Mouse (Mus musculus) hindbrain, postnatal 0 days (tissue): ENCODE data around the gene Ier2. TPM values are rescaled to one million over a fixed set of nuclear protein-coding genes. Genes with fewer than 3 reads are reported as not detected.
A peak's percentile ranks its signal among the peaks of the same experiment; 100 is the strongest.

ENCODE experiments used
- ATAC-seq: fragments of 200-750 bp; cut with Nextera tagmentation; 2 replicates; pipeline ENCODE4 v1.8.0; 2017; ENCODE audit warnings: mild to moderate bottlenecking, moderate TSS enrichment, moderate library complexity
- DNase-seq: peaks from one replicate; pipeline ENCODE4 v3.0.0-alpha.2; 2015; ENCODE audit warnings: low spot score
- H3K27ac ChIP-seq: fragments of 300-500 bp; sonication (generic); 2 replicates; pipeline ENCODE4 v1.5.1; 2014; ENCODE audit warnings: mild to moderate bottlenecking
- H3K27me3 ChIP-seq: fragments of 300-500 bp; sonication (generic); 2 replicates; pipeline ENCODE4 v1.6.1; 2014; ENCODE audit warnings: low read length, mixed read lengths; ENCODE audit not compliant: insufficient read depth
- H3K36me3 ChIP-seq: fragments of 300-500 bp; sonication (generic); 2 replicates; pipeline ENCODE4 v1.6.1; 2014; ENCODE audit warnings: low read length, mixed read lengths; ENCODE audit not compliant: insufficient read depth
- H3K4me1 ChIP-seq: fragments of 300-500 bp; sonication (generic); 2 replicates; pipeline ENCODE4 v1.6.1; 2014; ENCODE audit warnings: antibody characterized with exemption, low read length, mixed read lengths; ENCODE audit not compliant: insufficient read depth
- H3K4me2 ChIP-seq: fragments of 300-500 bp; sonication (generic); 2 replicates; pipeline ENCODE4 v1.6.1; 2014; ENCODE audit warnings: low read depth, mild to moderate bottlenecking, low read length, moderate library complexity, mixed read lengths
- H3K4me3 ChIP-seq: fragments of 300-500 bp; sonication (generic); 2 replicates; pipeline ENCODE4 v1.5.1; 2014; ENCODE audit warnings: low read length
- H3K9ac ChIP-seq: fragments of 300-500 bp; sonication (generic); replicated peaks from 2 replicates; pipeline ENCODE4 v1.6.1; 2014; ENCODE audit warnings: mild to moderate bottlenecking, low read length, moderate library complexity, mixed read lengths
- H3K9me3 ChIP-seq: fragments of 300-500 bp; sonication (generic); 2 replicates; pipeline ENCODE4 v1.6.1; 2016; ENCODE audit warnings: low read length, mixed read lengths
- CTCF ChIP-seq: IDR thresholded peaks from 2 replicates; pipeline ENCODE4 v1.5.1; 2016; ENCODE audit warnings: antibody characterized with exemption, control low read depth, low read depth
- WGBS: fragments of 180-500 bp; shearing (Covaris S2); extraction: QIAGEN DNeasy Blood & Tissue Kit; methylation state at CpG from one replicate; pipeline ENCODE4 v1.1.7; 2014; 5-methylcytosine and 5-hydroxymethylcytosine counted together
- polyA plus RNA-seq: library from polyadenylated mRNA; unstranded; fragments of >200 nt; fragmentation: Nextera tagmentation; extraction: Ambion mirVana; gene quantifications from 2 replicates; pipeline ENCODE4 v1.2.1, GENCODE M21; 2015
- total RNA-seq: library from RNA; depleted of rRNA; stranded (reverse); fragments of >200 nt; gene quantifications from 2 replicates; pipeline ENCODE4 v1.2.3, GENCODE M21; 2014

The Ier2 gene
- total and polyA plus RNA-seq, 2 experiments from 2014 or later: 12.5 to 20.9 TPM

DNA sequence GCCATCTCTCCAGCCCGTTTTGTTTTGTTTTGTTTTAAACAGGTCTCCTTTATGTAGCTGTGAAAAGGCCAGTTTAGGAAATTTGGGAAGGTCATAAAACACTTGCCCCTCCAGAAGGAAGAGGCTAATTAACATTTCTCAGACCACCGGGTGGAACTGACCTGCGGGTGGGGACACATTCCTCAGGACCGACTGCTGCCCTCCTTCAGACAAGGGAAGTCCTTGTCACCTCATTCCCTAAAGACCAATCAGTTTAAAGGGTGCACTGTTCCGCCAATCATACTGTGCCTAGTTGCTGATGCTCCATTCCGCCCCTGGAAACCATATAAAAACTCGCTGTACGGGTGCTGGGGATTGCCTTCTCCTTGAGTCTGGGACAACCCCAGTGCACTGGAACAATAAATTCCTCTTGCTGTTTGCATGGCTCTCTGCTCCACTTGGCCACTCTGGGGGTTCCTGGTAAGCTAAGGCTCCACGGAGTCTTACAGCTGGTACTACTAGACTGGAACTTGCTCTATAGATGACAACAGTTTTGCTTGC, 9.5 kb downstream of the Ier2 start:
- 54% methylated on average over 9 of the region's 9 CpGs for WGBS
- no peak overlapping the region for H3K27ac ChIP-seq
- no peaks in the 10 kb centered on the region for H3K9me3 ChIP-seq
- no peak for ATAC-seq
- H3K9ac ChIP-seq: no peak overlapping the region
- H3K36me3 ChIP-seq: no peaks in the 10 kb centered on the region
- no peak for TF ChIP-seq CTCF
- no peaks in the 10 kb centered on the region for H3K27me3 ChIP-seq
- no peaks in the 10 kb centered on the region for H3K4me1 ChIP-seq
- DNase-seq: no peak
- H3K4me2 ChIP-seq: no peak overlapping the region
- H3K4me3 ChIP-seq: no peak overlapping the region

DNA sequence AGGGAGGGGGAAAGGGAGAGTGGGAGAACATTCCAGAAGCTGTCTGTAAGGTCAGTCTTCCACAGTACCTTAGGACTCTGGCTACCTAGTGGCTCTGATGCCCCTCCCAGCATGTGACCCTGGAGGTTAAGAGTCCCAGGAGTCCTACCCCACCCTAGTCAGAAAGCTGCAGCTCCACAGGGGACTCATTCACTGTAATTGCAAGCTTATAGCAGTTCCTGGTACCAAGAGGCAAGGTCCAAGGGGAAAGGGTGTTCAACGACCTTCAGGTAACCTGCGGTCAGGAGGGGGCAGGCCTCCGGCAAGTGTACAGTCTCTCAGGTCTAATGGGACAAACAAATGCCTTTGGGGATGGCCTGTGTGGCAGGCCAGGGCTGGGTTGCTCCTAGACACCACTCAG, 12.4 kb downstream of the Ier2 start:
- Histone ChIP-seq H3K36me3 (no peaks in the 10 kb centered on the region), H3K27ac (peak overlapping the region; percentile 60; the same call in 1 of the 2 replicates), H3K9me3 (no peaks in the 10 kb centered on the region), H3K4me3 (no peak overlapping the region), H3K9ac (no peak overlapping the region), H3K4me2 (no peak overlapping the region), H3K27me3 (no peaks in the 10 kb centered on the region), H3K4me1 (0 out of 2 replicates have a peak, but pooled peaks cover 6% of the 10 kb centered on the region)
- DNase-seq: no peak
- peak; percentile 21; the same call in 1 of the 2 replicates for ATAC-seq
- TF ChIP-seq CTCF: no peak
- WGBS: 31% methylated on average over 3 of the region's 3 CpGs

DNA sequence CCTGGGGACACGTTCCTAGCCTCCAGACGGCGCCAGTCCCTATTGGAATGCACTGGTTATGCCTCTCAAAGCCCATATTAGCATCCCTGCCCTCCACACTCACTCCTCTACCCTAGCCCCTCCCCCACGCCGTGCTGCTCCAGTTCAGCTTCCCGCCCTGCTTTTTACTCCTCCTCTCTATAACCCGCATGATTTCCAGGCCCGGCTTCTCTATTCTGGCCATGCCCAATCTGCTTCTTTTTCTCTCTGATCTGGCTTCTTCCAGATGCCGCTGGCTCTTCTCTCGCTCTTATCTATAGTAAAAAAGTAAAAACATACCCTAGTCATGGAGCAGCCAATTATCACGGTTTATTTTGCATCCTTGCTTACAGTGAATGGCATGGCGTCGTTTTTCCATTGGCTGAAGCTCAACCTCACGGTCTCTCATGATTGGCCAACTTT, 15.2 kb downstream of the Ier2 start:
- 4% methylated on average over 14 of the region's 14 CpGs for WGBS
- DNase-seq: peak; percentile 46

DNA sequence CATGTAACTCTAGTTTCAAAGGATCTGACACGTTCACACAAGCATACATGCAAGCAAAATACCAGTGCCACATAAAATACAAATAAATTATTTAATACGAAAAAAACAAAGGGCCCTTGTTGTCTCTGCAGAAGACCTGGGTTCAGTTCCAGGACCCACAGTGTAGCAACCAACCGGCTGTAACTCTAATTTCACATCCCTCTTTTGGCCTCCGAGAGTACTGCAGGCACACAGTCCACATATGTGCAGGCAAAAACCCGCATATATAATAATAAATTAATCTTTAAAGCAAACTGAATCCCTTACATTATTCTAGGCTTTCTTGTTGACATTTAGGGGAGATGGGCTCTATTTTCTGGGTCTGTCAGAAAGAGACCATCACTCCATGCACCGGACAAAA, 15.9 kb downstream of the Ier2 start:
- 0 out of 2 replicates have a peak, but pooled peaks cover 8% of the 10 kb centered on the region for H3K4me1 ChIP-seq
- H3K9me3 ChIP-seq: no peaks in the 10 kb centered on the region
- no peak overlapping the region for H3K27ac ChIP-seq
- 0 out of 2 replicates have a peak, but pooled peaks have one; percentile 28 for ATAC-seq
- peak; percentile 30; the same call in 1 of the 2 replicates for TF ChIP-seq CTCF
- DNase-seq: peak; percentile 22
- peak overlapping the region; percentile 46; the same call in 1 of the 2 replicates for H3K4me2 ChIP-seq
- no peaks in the 10 kb centered on the region for H3K36me3 ChIP-seq
- no peaks in the 10 kb centered on the region for H3K27me3 ChIP-seq
- H3K4me3 ChIP-seq: no peak overlapping the region
- H3K9ac ChIP-seq: no peak overlapping the region
- 52% methylated on average over 6 of the region's 6 CpGs for WGBS

More for the DNA sequence above, 15.2 kb downstream of the Ier2 start:
- H3K4me2 ChIP-seq: peak overlapping the region; percentile 46
- no peaks in the 10 kb centered on the region for H3K36me3 ChIP-seq
- ATAC-seq: peak; percentile 65
- no peak overlapping the region for H3K9ac ChIP-seq
- no peak overlapping the region for H3K27ac ChIP-seq
- H3K4me3 ChIP-seq: peak overlapping the region; percentile 5; the same call in 1 of the 2 replicates
- H3K9me3 ChIP-seq: no peaks in the 10 kb centered on the region
- H3K4me1 ChIP-seq: 0 out of 2 replicates have a peak, but pooled peaks cover 7% of the 10 kb centered on the region
- no peaks in the 10 kb centered on the region for H3K27me3 ChIP-seq
- no peak for TF ChIP-seq CTCF

DNA sequence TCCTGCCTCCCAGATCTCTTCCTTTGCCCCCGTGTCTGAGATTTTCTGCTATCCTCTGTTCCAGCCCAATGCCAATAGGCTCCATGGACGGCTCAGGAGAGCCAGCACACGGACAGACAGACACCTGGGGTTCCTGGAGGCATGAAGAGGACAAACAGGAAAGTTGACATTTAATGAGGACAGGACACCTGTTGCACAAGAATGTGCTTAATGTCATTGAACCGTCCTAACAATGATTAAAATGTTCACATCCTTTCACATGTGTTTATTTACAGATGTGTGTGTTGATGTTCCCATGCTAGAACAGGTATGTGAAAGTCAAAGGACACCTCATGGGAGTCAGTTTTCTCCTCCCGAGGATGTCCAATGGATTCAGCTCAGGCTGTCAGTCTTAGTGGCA, 19.6 kb downstream of the Ier2 start:
- H3K9ac ChIP-seq: no peak overlapping the region
- DNase-seq: no peak
- WGBS: 76% methylated on average over 5 of the region's 5 CpGs
- H3K27me3 ChIP-seq: no peaks in the 10 kb centered on the region
- H3K27ac ChIP-seq: no peak overlapping the region
- no peak overlapping the region for H3K4me3 ChIP-seq
- no peak for TF ChIP-seq CTCF
- no peak overlapping the region for H3K4me2 ChIP-seq
- peaks cover 8% of the 10 kb centered on the region; the same call in 1 of the 2 replicates for H3K4me1 ChIP-seq
- no peak for ATAC-seq
- H3K9me3 ChIP-seq: no peaks in the 10 kb centered on the region
- H3K36me3 ChIP-seq: no peaks in the 10 kb centered on the region

DNA sequence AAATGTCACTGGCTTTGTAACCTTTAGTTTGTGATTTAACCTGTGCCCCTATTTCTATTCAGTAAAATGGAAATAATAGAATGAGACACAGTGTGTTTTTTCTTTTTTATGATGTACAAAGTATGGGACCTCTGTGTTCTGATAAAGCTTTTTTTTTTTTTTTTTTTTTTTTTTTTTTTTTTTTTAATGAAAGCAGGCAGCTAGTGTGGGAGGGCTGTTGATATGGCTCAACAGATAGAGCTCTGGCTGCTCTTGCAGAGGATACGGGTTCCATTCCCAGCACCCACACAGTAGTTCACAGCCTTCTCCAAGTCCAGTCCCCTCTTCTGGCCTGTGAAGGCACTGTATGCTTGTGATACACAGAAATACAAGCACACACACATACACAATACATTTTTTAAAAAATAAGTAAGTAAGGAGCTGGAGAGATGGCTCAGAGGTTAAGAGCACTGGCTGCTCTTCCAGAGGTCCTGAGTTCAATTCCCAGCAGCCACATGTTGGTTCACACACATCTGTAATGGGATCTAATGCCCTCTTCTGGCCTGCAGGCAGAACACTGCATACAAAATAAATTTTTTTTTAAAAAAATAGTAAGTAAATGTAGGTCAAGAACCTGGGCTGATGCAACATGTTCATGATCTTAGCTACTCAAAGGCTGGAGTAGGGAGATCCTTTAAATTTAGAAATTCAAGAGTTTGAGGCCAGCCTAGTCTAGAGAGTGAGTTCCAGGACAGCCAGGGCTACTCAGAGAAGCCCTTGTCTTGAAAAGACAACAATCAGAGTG, 20.9 kb downstream of the Ier2 start:
- no peak for ATAC-seq
- DNase-seq: no peak
- Histone ChIP-seq H3K4me2 (no peak overlapping the region), H3K9ac (no peak overlapping the region), H3K27me3 (no peaks in the 10 kb centered on the region), H3K4me3 (no peak overlapping the region), H3K36me3 (no peaks in the 10 kb centered on the region), H3K9me3 (no peaks in the 10 kb centered on the region), H3K27ac (no peak overlapping the region), H3K4me1 (peaks cover 2% of the 10 kb centered on the region; the same call in 1 of the 2 replicates)
- WGBS: 88% methylated on average over 1 of the region's 1 CpGs
- no peak; the same call in 1 of the 2 replicates for TF ChIP-seq CTCF
